ENCODE assay signal across 21 mouse cellular contexts in the genomic region with DNA sequence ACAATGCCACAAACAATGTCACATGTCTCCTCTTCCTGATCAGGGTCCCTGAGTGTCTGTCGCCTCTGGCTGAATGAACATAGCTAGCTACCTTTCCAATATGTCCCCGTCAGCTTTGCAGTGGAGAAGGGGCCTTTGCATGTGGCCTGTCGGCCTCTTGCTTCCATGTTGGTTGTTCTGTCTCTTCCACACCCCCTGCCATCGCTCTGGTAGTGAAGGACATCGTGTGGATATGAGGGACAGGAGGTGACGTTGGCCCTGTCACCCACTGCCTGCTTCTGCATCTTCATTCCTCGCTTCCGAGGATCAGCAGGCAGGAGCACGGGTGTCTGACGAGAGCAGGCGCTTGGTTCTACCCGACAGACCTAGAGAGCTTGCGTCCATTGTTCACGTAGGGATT. TPM values are rescaled to one million over a fixed set of nuclear protein-coding genes. Genes with fewer than 3 reads are reported as not detected.
"Had no signal": no experiment of that assay in that cellular context is flagged by ENCODE, and none has a peak within 500 bp of the region (broad histone marks: within the 10 kb centered on the region; RNA-seq: fewer than 3 reads in every experiment).

No protein-coding gene starts in this region.

- H3K4me3 ChIP-seq: gastrocnemius, adult 2 months; heart, adult 2 months; hindbrain, embryonic 10.5 days; hindbrain, embryonic 12.5 days; layer of hippocampus, adult 2 months; left cerebral cortex, adult 2 months; limb, embryonic 12.5 days; liver, embryonic 12.5 days had no signal

- H3K27ac ChIP-seq: gastrocnemius, adult 2 months; heart, adult 2 months; hindbrain, embryonic 10.5 days; hindbrain, embryonic 12.5 days; hindbrain, embryonic 14.5 days; layer of hippocampus, adult 2 months; left cerebral cortex, adult 2 months; limb, embryonic 12.5 days; liver, embryonic 12.5 days; liver, embryonic 14.5 days had no signal

- H3K4me2 ChIP-seq: heart, embryonic 11.5 days; hindbrain, embryonic 12.5 days; hindbrain, embryonic 14.5 days; limb, embryonic 12.5 days; liver, embryonic 12.5 days had no signal

- H3K27me3 ChIP-seq: hindbrain, embryonic 12.5 days; limb, embryonic 12.5 days; liver, embryonic 12.5 days had no signal

- H3K36me3 ChIP-seq: hindbrain, embryonic 10.5 days; hindbrain, embryonic 12.5 days; limb, embryonic 12.5 days; liver, embryonic 12.5 days had no signal

- H3K9ac ChIP-seq: hindbrain, embryonic 12.5 days; hindbrain, embryonic 14.5 days; limb, embryonic 12.5 days; liver, embryonic 12.5 days; liver, embryonic 14.5 days had no signal

- DNase-seq: gastrocnemius, adult 2 months; gastrocnemius, postnatal 10 days; gastrocnemius, postnatal 25 days; heart, postnatal 10 days; kidney, adult 8-10 months; liver had no signal

- ATAC-seq: hindbrain, embryonic 16.5 days; inflammation-experienced regulatory T-cells, adult 6 months; intestine, embryonic 16.5 days; liver, embryonic 12.5 days had no signal

RNA-seq across cellular contexts. Expression of gene Gm49387, which starts 14.7 kb away (rescaled TPM):
- polyA plus RNA-seq: frontal cortex, adult 2 months; hindbrain, embryonic 14.5 days; kidney, embryonic 14.5 days; limb, embryonic 12.5 days had no signal
